Mouse (Mus musculus): ENCODE results near the gene Bpifa5. TPM values are rescaled to one million over a fixed set of nuclear protein-coding genes. Genes with fewer than 3 reads are reported as not detected.
A peak's percentile ranks its signal among the peaks of the same experiment; 100 is the strongest.

Gene Bpifa5
- total RNA-seq, 2 experiments from 2014 or later = not detected

- intact Hi-C loops (cut with DNase I) = no loop called here
Observed at GRCm38 (mm10) chr2:154204630-154205029, 42.2 kb downstream of the Bpifa5 start.

GRCm38 (mm10) chr2:154206908-154207307, 44.5 kb downstream of the Bpifa5 start:
- intact Hi-C loops (cut with DNase I) = loop anchor here (1.0 to 2.0 kb wide), 2 partner anchors 16 to 34 kb away; partner anchors contain the start of gene Bpifb1
- DNase-seq = peak; percentile 84 to 85

More at GRCm38 (mm10) chr2:154204630-154205029, 42.2 kb downstream of the Bpifa5 start:
- DNase-seq = no peak

- intact Hi-C loops (cut with DNase I) = no loop called here
- DNase-seq = no peak
Observed at GRCm38 (mm10) chr2:154209112-154209511, 46.7 kb downstream of the Bpifa5 start.

GRCm38 (mm10) chr2:154211121-154211520, 48.7 kb downstream of the Bpifa5 start:
- no peak for DNase-seq
- intact Hi-C loops (cut with DNase I) = no loop called here

GRCm38 (mm10) chr2:154211881-154212280, 49.5 kb downstream of the Bpifa5 start:
- intact Hi-C loops (cut with DNase I) = no loop called here

GRCm38 (mm10) chr2:154215191-154215590, 52.8 kb downstream of the Bpifa5 start:
- intact Hi-C loops (cut with DNase I) = loop anchor here (2.0 to 5.0 kb wide), 2 partner anchors 80 to 157 kb away; partner anchors contain the start of gene Cdk5rap1
- DNase-seq = peak; percentile 76 to 88

More at GRCm38 (mm10) chr2:154211881-154212280, 49.5 kb downstream of the Bpifa5 start:
- no peak for DNase-seq

Other genes with a start within 250 kb of the Bpifa5 start
- not detected for gene Bpifb3, start 244.4 kb upstream of the Bpifa5 start, total RNA-seq (2021)
- not detected for gene Bpifb4, start 224.4 kb upstream of the Bpifa5 start, total RNA-seq (2021)
- not detected for gene Bpifa6, start 187.7 kb upstream of the Bpifa5 start, total RNA-seq (2021)
- gene Bpifa2, start 154.3 kb upstream of the Bpifa5 start, total RNA-seq (2021) = under 1 TPM in 1 of 2 experiments, not detected in 1; 0.36 TPM
- not detected for gene Bpifa3, start 32.3 kb upstream of the Bpifa5 start, total RNA-seq (2021)
- gene Bpifa1, start 19.7 kb upstream of the Bpifa5 start, total RNA-seq (2021) = under 1 TPM in 1 of 2 experiments, not detected in 1; 0.24 TPM
- under 1 TPM; 0.15 to 0.24 TPM for gene Bpifb1, start 28.2 kb downstream of the Bpifa5 start, total RNA-seq (2021)
- not detected for gene Bpifb5, start 61.1 kb downstream of the Bpifa5 start, total RNA-seq (2021)
- gene Bpifb9a, start 95.2 kb downstream of the Bpifa5 start, total RNA-seq (2021) = not detected
- not detected for gene Bpifb9b, start 144.6 kb downstream of the Bpifa5 start, total RNA-seq (2021)
- 10 to 100 TPM; 13.6 to 16.3 TPM for gene Cdk5rap1, start 210.4 kb downstream of the Bpifa5 start, total RNA-seq (2021)
- 100 to 1,000 TPM in 1 of 2 experiments, 10 to 100 TPM in 1; 82.6 to 106 TPM for gene Snta1, start 245.5 kb downstream of the Bpifa5 start, total RNA-seq (2021)